Mouse (Mus musculus) right cerebral cortex, postnatal 36 days (tissue): ENCODE data around the gene Sec16a.

Experiments
- DNase-seq, 2 experiments: peaks; one replicate each; pipeline ENCODE4 v3.0.0; 2022; ENCODE audit warnings: low spot score in 2 of 2, mixed read lengths in 1 of 2

The Sec16a gene

GRCm38 (mm10) chr2:26444946-26445665 lies at the start of gene Sec16a:
Gene Sec16a, minus strand, starts transcription at chr2:26445216.
- peak; percentile 100 for DNase-seq

- DNase-seq: no peak
These were observed 49.4 kb upstream of the Sec16a start for GRCm38 (mm10) chr2:26494396-26494795.

GRCm38 (mm10) chr2:26493021-26493781 lies 48.2 kb upstream of the Sec16a start:
- peak in 1 of 2 experiments; percentile 34 for DNase-seq

- DNase-seq: no peak
These were observed 45.8 kb upstream of the Sec16a start for GRCm38 (mm10) chr2:26490760-26491301.

- no peak for DNase-seq
These were observed 43.6 kb upstream of the Sec16a start for GRCm38 (mm10) chr2:26488535-26489135.

- DNase-seq: peak in 1 of 2 experiments; percentile 53
These were observed 42.5 kb upstream of the Sec16a start for GRCm38 (mm10) chr2:26487322-26488021.

GRCm38 (mm10) chr2:26486835-26487321 lies 41.9 kb upstream of the Sec16a start:
- DNase-seq: no peak

GRCm38 (mm10) chr2:26486264-26486810 lies 41.3 kb upstream of the Sec16a start:
- DNase-seq: no peak

GRCm38 (mm10) chr2:26485710-26486109 lies 40.7 kb upstream of the Sec16a start:
- DNase-seq: no peak

- DNase-seq: no peak
These were observed 40.3 kb upstream of the Sec16a start for GRCm38 (mm10) chr2:26485278-26485677.

GRCm38 (mm10) chr2:26484169-26484568 lies 39.2 kb upstream of the Sec16a start:
- no peak for DNase-seq

- no peak for DNase-seq
These were observed 38.3 kb upstream of the Sec16a start for GRCm38 (mm10) chr2:26483230-26483869.

GRCm38 (mm10) chr2:26482824-26483223 lies 37.8 kb upstream of the Sec16a start:
- DNase-seq: no peak

GRCm38 (mm10) chr2:26481724-26482495 lies 36.9 kb upstream of the Sec16a start:
- no peak for DNase-seq

GRCm38 (mm10) chr2:26480911-26481310 lies 35.9 kb upstream of the Sec16a start:
- DNase-seq: no peak

- no peak for DNase-seq
These were observed 33.7 kb upstream of the Sec16a start for GRCm38 (mm10) chr2:26478685-26479205.

GRCm38 (mm10) chr2:26477911-26478310 lies 32.9 kb upstream of the Sec16a start:
- no peak for DNase-seq

- no peak for DNase-seq
These were observed 30.8 kb upstream of the Sec16a start for GRCm38 (mm10) chr2:26475505-26476430.
